Mouse (Mus musculus): ENCODE results near the gene Spaca3. TPM values are rescaled to one million over a fixed set of nuclear protein-coding genes. Genes with fewer than 3 reads are reported as not detected.

Gene Spaca3
- total and polyA plus RNA-seq, 3 experiments, result not detected

GRCm38 (mm10) chr11:80848131-80848530 is 10.0 kb upstream of the Spaca3 start:
- Histone ChIP-seq H3K27me3 (replicated peaks) (peaks cover 90% of the 10 kb centered on the region), H3K9ac (ENCODE audit: insufficient read depth, low read depth) (no peak overlapping the region), H3K36me3 (replicated peaks in 1 of 2; ENCODE audit: control insufficient read depth in 1 of 2, insufficient read depth in 1 of 2, low read length in 1 of 2) (no peaks in the 10 kb centered on the region), H3K27ac (ENCODE audit: insufficient read depth, low read depth) (no peak overlapping the region), H3K4me1 (ENCODE audit: control insufficient read depth in 1 of 2, insufficient read depth in 2 of 2) (no peaks in the 10 kb centered on the region), H3K4me3 (replicated peaks in 1 of 3; ENCODE audit: low read depth in 2 of 3, low read length in 2 of 3, poor library complexity in 1 of 3) (no peak overlapping the region), H3K9me3 (replicated peaks; ENCODE audit: low read length) (no peaks in the 10 kb centered on the region), H3K4me2 (ENCODE audit: insufficient read depth, low read depth, poor library complexity, severe bottlenecking) (no peak overlapping the region), H3K79me2 (replicated peaks; ENCODE audit: control insufficient read depth, extremely low read depth, insufficient read depth, poor library complexity, severe bottlenecking) (no peaks in the 10 kb centered on the region)
- dilution Hi-C loops (cut with MboI; ENCODE audit: extremely low pct_ligation_motif_present, extremely low pct_unique_long_range_greater_than_20kb, low sequenced_read_pairs), result no loop called here
- in situ Hi-C loops (cut with MboI; ENCODE audit: low pct_ligation_motif_present, low pct_unique_long_range_greater_than_20kb, low sequenced_read_pairs), result no loop called here
- DNase-seq (ENCODE audit: extremely low read depth), result no peak
- TF ChIP-seq CTCF (conservative IDR thresholded peaks at IDR 0.05 in 1 of 2, IDR thresholded peaks at IDR 0.05 in 1 of 2; ENCODE audit: low read depth in 2 of 2, low read length in 2 of 2) (no peak), MAFK (IDR thresholded peaks at IDR 0.05; ENCODE audit: insufficient replicate concordance, low read length) (no peak), USF2 (conservative IDR thresholded peaks at IDR 0.05; ENCODE audit: low read depth, low read length) (no peak), CHD1 (IDR thresholded peaks at IDR 0.05; ENCODE audit: low read depth, low read length) (no peak), MAZ (IDR thresholded peaks at IDR 0.05; ENCODE audit: low read depth, low read length) (no peak), MXI1 (IDR thresholded peaks at IDR 0.05; ENCODE audit: low read depth, low read length) (no peak), ZNF384 (IDR thresholded peaks at IDR 0.05; ENCODE audit: low read depth, low read length) (no peak), BHLHE40 (IDR thresholded peaks at IDR 0.05; ENCODE audit: low read depth, low read length) (no peak), IRF4 (IDR thresholded peaks at IDR 0.05; ENCODE audit: low read depth, low read length) (no peak), CHD2 (IDR thresholded peaks at IDR 0.05; ENCODE audit: low read length) (no peak), SIN3A (IDR thresholded peaks at IDR 0.05; ENCODE audit: low read length) (no peak), JUN (IDR thresholded peaks at IDR 0.05; ENCODE audit: insufficient read depth, low read depth, low read length) (no peak), MAX (IDR thresholded peaks at IDR 0.05; ENCODE audit: low read length) (no peak), ZMIZ1 (IDR thresholded peaks at IDR 0.05; ENCODE audit: low read depth, low read length) (no peak), ETS1 (conservative IDR thresholded peaks at IDR 0.05; ENCODE audit: low read depth, low read length) (no peak), MEF2A (IDR thresholded peaks at IDR 0.05; ENCODE audit: borderline replicate concordance, low read depth, low read length) (no peak)

GRCm38 (mm10) chr11:80851859-80852258 is 6.3 kb upstream of the Spaca3 start:
- peak; percentile 54 for DNase-seq (ENCODE audit: extremely low read depth)
- no peak overlapping the region for H3K4me3 ChIP-seq (replicated peaks in 1 of 3; ENCODE audit: low read depth in 2 of 3, low read length in 2 of 3, poor library complexity in 1 of 3)
- dilution Hi-C loops (cut with MboI; ENCODE audit: extremely low pct_ligation_motif_present, extremely low pct_unique_long_range_greater_than_20kb, low sequenced_read_pairs), result no loop called here
- no peak for TF ChIP-seq RCOR1 (conservative IDR thresholded peaks at IDR 0.05; ENCODE audit: low read depth, low read length)
- TF ChIP-seq RAD21 (IDR thresholded peaks at IDR 0.05; ENCODE audit: low read depth, low read length), result peak; percentile 53
- peak; percentile 72 for TF ChIP-seq SMC3 (IDR thresholded peaks at IDR 0.05; ENCODE audit: low read depth, low read length)
- no peak for TF ChIP-seq ELF1 (IDR thresholded peaks at IDR 0.05; ENCODE audit: low read depth, low read length)
- peak; percentile 81 to 83 for TF ChIP-seq CTCF (conservative IDR thresholded peaks at IDR 0.05 in 1 of 2, IDR thresholded peaks at IDR 0.05 in 1 of 2; ENCODE audit: low read depth in 2 of 2, low read length in 2 of 2)
- H3K4me1 ChIP-seq (ENCODE audit: control insufficient read depth in 1 of 2, insufficient read depth in 2 of 2), result no peaks in the 10 kb centered on the region
- in situ Hi-C loops (cut with MboI; ENCODE audit: low pct_ligation_motif_present, low pct_unique_long_range_greater_than_20kb, low sequenced_read_pairs), result no loop called here
- H3K9ac ChIP-seq (ENCODE audit: insufficient read depth, low read depth), result no peak overlapping the region
- H3K9me3 ChIP-seq (replicated peaks; ENCODE audit: low read length), result no peaks in the 10 kb centered on the region
- no peaks in the 10 kb centered on the region for H3K36me3 ChIP-seq (replicated peaks in 1 of 2; ENCODE audit: control insufficient read depth in 1 of 2, insufficient read depth in 1 of 2, low read length in 1 of 2)
- H3K79me2 ChIP-seq (replicated peaks; ENCODE audit: control insufficient read depth, extremely low read depth, insufficient read depth, poor library complexity, severe bottlenecking), result no peaks in the 10 kb centered on the region
- no peak overlapping the region for H3K27ac ChIP-seq (ENCODE audit: insufficient read depth, low read depth)
- no peak overlapping the region for H3K4me2 ChIP-seq (ENCODE audit: insufficient read depth, low read depth, poor library complexity, severe bottlenecking)
- H3K27me3 ChIP-seq (replicated peaks), result peaks cover 85% of the 10 kb centered on the region

Measured in CH12.LX (cell line).